Mouse (Mus musculus): ENCODE measurements around the gene Lin7c. TPM values are rescaled to one million over a fixed set of nuclear protein-coding genes. Genes with fewer than 3 reads are reported as not detected.

Lin7c gene
- polyA plus RNA-seq, 1 experiment from 2014 or later, result 126 TPM

DNA sequence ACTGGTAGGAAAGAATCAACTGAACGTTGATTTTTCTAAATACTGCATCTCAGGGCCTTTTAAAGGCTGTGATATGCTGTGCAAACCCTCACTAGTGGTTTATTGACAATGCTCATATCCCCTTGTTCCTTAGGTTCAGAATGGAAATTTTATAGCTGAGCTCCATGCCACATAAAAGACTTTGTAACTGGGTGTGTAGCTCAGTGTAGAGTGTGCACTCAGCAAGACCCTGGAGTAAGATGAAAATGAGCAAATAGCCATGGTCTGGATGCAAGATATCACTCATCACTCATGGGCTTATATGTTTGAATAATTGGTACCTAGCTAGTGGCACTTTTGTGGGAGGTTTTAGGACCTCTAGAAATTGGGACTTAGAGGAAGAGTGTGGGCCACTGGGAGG is 9.0 kb upstream of the Lin7c start:
- no peak overlapping the region for H3K27ac ChIP-seq (ENCODE audit: low read depth, low read length)
- 63% methylated on average over 1 of the region's 1 CpGs for WGBS
- no peak for ATAC-seq (replicated peaks; ENCODE audit: low FRiP score)
- no peaks in the 10 kb centered on the region for H3K9me3 ChIP-seq (ENCODE audit: control insufficient read depth, low read length)
- H3K36me3 ChIP-seq (ENCODE audit: control insufficient read depth, insufficient read depth, low read length), result no peaks in the 10 kb centered on the region
- H3K4me1 ChIP-seq (replicated peaks; ENCODE audit: control insufficient read depth, insufficient read depth, low read length), result no peaks in the 10 kb centered on the region
- H3K4me3 ChIP-seq (ENCODE audit: low read depth, low read length), result no peak overlapping the region
- no peaks in the 10 kb centered on the region for H3K27me3 ChIP-seq (ENCODE audit: control insufficient read depth, insufficient read depth, low read length)
- DNase-seq (ENCODE audit: low spot score), result no peak
- H3K4me2 ChIP-seq (ENCODE audit: low read depth, low read length, severe bottlenecking), result no peak overlapping the region
- no peak overlapping the region for H3K9ac ChIP-seq (ENCODE audit: low read length)

GRCm38 (mm10) chr2:109884106-109884505 is 6.5 kb upstream of the Lin7c start:
- Histone ChIP-seq H3K9ac (ENCODE audit: low read length) (no peak overlapping the region), H3K36me3 (ENCODE audit: control insufficient read depth, insufficient read depth, low read length) (no peaks in the 10 kb centered on the region), H3K27ac (ENCODE audit: low read depth, low read length) (no peak overlapping the region), H3K9me3 (ENCODE audit: control insufficient read depth, low read length) (no peaks in the 10 kb centered on the region), H3K4me1 (replicated peaks; ENCODE audit: control insufficient read depth, insufficient read depth, low read length) (no peaks in the 10 kb centered on the region), H3K4me2 (ENCODE audit: low read depth, low read length, severe bottlenecking) (no peak overlapping the region), H3K27me3 (ENCODE audit: control insufficient read depth, insufficient read depth, low read length) (no peaks in the 10 kb centered on the region), H3K4me3 (ENCODE audit: low read depth, low read length) (no peak overlapping the region)
- no peak for DNase-seq (ENCODE audit: low spot score)
- 79% methylated on average over 4 of the region's 4 CpGs for WGBS
- no peak for ATAC-seq (replicated peaks; ENCODE audit: low FRiP score)

DNA sequence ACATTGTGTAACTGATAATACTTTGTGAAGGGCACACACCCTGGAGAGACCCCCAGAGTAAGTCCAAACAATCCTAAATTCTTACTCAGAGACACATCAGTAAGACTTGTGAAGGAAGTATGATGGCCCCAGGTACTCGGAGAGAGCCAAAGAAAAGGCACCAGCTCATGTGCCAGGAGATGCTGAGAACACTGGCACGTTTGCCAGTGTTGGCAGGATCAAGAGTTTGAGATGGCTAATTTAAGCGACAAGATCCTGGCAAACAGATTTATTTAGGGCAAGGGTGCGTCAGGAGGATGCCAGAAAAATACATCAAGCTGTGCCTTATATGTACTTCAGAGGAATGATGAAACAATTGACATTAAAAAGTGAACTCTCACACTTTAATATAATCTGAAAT is 6.1 kb upstream of the Lin7c start:
- 73% methylated on average over 4 of the region's 4 CpGs for WGBS
- no peaks in the 10 kb centered on the region for H3K9me3 ChIP-seq (ENCODE audit: control insufficient read depth, low read length)
- H3K4me3 ChIP-seq (ENCODE audit: low read depth, low read length), result no peak overlapping the region
- no peaks in the 10 kb centered on the region for H3K4me1 ChIP-seq (replicated peaks; ENCODE audit: control insufficient read depth, insufficient read depth, low read length)
- no peak overlapping the region for H3K27ac ChIP-seq (ENCODE audit: low read depth, low read length)
- H3K36me3 ChIP-seq (ENCODE audit: control insufficient read depth, insufficient read depth, low read length), result no peaks in the 10 kb centered on the region
- DNase-seq (ENCODE audit: low spot score) (no peak), ATAC-seq (replicated peaks; ENCODE audit: low FRiP score) (no peak)
- no peak overlapping the region for H3K4me2 ChIP-seq (ENCODE audit: low read depth, low read length, severe bottlenecking)
- H3K9ac ChIP-seq (ENCODE audit: low read length), result no peak overlapping the region
- no peaks in the 10 kb centered on the region for H3K27me3 ChIP-seq (ENCODE audit: control insufficient read depth, insufficient read depth, low read length)

DNA sequence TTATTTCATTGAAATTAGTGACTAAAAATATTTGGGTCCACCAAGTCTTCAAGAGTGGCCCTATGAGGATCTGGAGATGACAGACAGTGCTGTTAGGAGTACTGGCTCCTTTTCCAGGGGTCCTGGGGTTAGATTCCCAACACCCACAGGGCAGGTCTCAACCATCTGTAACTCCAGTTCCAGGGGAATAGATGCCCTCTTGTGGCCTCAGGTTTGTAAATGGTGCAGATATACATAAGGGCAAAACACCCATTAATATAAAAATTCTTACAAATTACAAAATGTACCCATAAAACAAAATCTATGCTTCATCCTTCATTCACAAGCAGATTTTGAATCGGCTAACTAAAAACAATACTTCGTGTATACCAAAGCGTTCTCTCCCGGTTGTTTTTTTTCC is 585 bp upstream of the Lin7c start:
- H3K9ac ChIP-seq (ENCODE audit: low read length), result peak overlapping the region; percentile 95; the same call in 1 of the 2 replicates
- WGBS, result 40% methylated on average over 4 of the region's 4 CpGs

GRCm38 (mm10) chr2:109891031-109891430 is 378 bp downstream of the Lin7c start:
- Histone ChIP-seq H3K36me3 (ENCODE audit: control insufficient read depth, insufficient read depth, low read length) (peaks cover 8% of the 10 kb centered on the region; the same call in 1 of the 2 replicates), H3K27me3 (ENCODE audit: control insufficient read depth, insufficient read depth, low read length) (no peaks in the 10 kb centered on the region), H3K9ac (ENCODE audit: low read length) (peak overlapping the region; percentile 95), H3K27ac (ENCODE audit: low read depth, low read length) (peak overlapping the region; percentile 71), H3K4me3 (ENCODE audit: low read depth, low read length) (peak overlapping the region; percentile 95), H3K4me2 (ENCODE audit: low read depth, low read length, severe bottlenecking) (peak overlapping the region; percentile 89), H3K9me3 (ENCODE audit: control insufficient read depth, low read length) (no peaks in the 10 kb centered on the region), H3K4me1 (replicated peaks; ENCODE audit: control insufficient read depth, insufficient read depth, low read length) (peaks cover 5% of the 10 kb centered on the region; the same call in 1 of the 2 replicates)
- under 1% methylated on average over 34 of the region's 34 CpGs for WGBS
- DNase-seq (ENCODE audit: low spot score), result no peak
- peak; percentile 83 for ATAC-seq (replicated peaks; ENCODE audit: low FRiP score)

More for the DNA sequence above, 585 bp upstream of the Lin7c start:
- H3K27ac ChIP-seq (ENCODE audit: low read depth, low read length), result no peak overlapping the region
- H3K4me2 ChIP-seq (ENCODE audit: low read depth, low read length, severe bottlenecking), result peak overlapping the region; percentile 31; the same call in 1 of the 2 replicates
- H3K9me3 ChIP-seq (ENCODE audit: control insufficient read depth, low read length), result no peaks in the 10 kb centered on the region
- DNase-seq (ENCODE audit: low spot score) (no peak), ATAC-seq (replicated peaks; ENCODE audit: low FRiP score) (no peak)
- peak overlapping the region; percentile 95 for H3K4me3 ChIP-seq (ENCODE audit: low read depth, low read length)
- peaks cover 5% of the 10 kb centered on the region; the same call in 1 of the 2 replicates for H3K4me1 ChIP-seq (replicated peaks; ENCODE audit: control insufficient read depth, insufficient read depth, low read length)
- H3K27me3 ChIP-seq (ENCODE audit: control insufficient read depth, insufficient read depth, low read length), result no peaks in the 10 kb centered on the region
- H3K36me3 ChIP-seq (ENCODE audit: control insufficient read depth, insufficient read depth, low read length), result 0 out of 2 replicates have a peak, but pooled peaks cover 2% of the 10 kb centered on the region

DNA sequence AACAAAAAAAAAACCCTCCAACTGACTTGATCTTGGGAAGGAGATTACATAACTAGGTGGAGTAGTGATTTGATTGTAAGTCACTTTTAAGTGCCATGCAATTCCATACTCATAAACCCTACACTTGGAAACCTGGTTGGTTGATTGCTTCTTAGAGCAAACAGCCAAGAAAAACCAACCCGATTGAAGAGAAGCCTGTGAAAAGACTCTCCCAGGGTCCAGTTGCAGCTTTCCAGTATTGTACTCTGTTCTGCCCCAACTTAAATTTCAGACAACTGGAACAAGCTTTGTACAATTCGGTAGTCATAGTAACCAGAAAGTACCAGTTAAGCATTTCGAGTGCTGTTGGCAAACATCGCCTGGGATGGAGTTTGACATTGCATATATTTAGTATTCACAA is 818 bp downstream of the Lin7c start:
- peak overlapping the region; percentile 89 for H3K4me2 ChIP-seq (ENCODE audit: low read depth, low read length, severe bottlenecking)
- ATAC-seq (replicated peaks; ENCODE audit: low FRiP score) (no peak), DNase-seq (ENCODE audit: low spot score) (no peak)
- peak overlapping the region; percentile 95 for H3K9ac ChIP-seq (ENCODE audit: low read length)
- peaks cover 5% of the 10 kb centered on the region; the same call in 1 of the 2 replicates for H3K4me1 ChIP-seq (replicated peaks; ENCODE audit: control insufficient read depth, insufficient read depth, low read length)
- no peaks in the 10 kb centered on the region for H3K27me3 ChIP-seq (ENCODE audit: control insufficient read depth, insufficient read depth, low read length)
- H3K4me3 ChIP-seq (ENCODE audit: low read depth, low read length), result peak overlapping the region; percentile 95
- 29% methylated on average over 4 of the region's 4 CpGs for WGBS
- no peaks in the 10 kb centered on the region for H3K9me3 ChIP-seq (ENCODE audit: control insufficient read depth, low read length)
- peaks cover 8% of the 10 kb centered on the region; the same call in 1 of the 2 replicates for H3K36me3 ChIP-seq (ENCODE audit: control insufficient read depth, insufficient read depth, low read length)
- no peak overlapping the region; the same call in 1 of the 2 replicates for H3K27ac ChIP-seq (ENCODE audit: low read depth, low read length)

GRCm38 (mm10) chr2:109896311-109896710 is 5.7 kb downstream of the Lin7c start:
- ATAC-seq (replicated peaks; ENCODE audit: low FRiP score) (no peak), DNase-seq (ENCODE audit: low spot score) (no peak)
- no peak overlapping the region for H3K27ac ChIP-seq (ENCODE audit: low read depth, low read length)
- no peak overlapping the region for H3K4me3 ChIP-seq (ENCODE audit: low read depth, low read length)
- no peaks in the 10 kb centered on the region for H3K9me3 ChIP-seq (ENCODE audit: control insufficient read depth, low read length)
- H3K4me1 ChIP-seq (replicated peaks; ENCODE audit: control insufficient read depth, insufficient read depth, low read length), result peaks cover 5% of the 10 kb centered on the region; the same call in 1 of the 2 replicates
- H3K4me2 ChIP-seq (ENCODE audit: low read depth, low read length, severe bottlenecking), result no peak overlapping the region
- no peaks in the 10 kb centered on the region for H3K27me3 ChIP-seq (ENCODE audit: control insufficient read depth, insufficient read depth, low read length)
- WGBS, result 90% methylated on average over 7 of the region's 7 CpGs
- no peak overlapping the region for H3K9ac ChIP-seq (ENCODE audit: low read length)
- H3K36me3 ChIP-seq (ENCODE audit: control insufficient read depth, insufficient read depth, low read length), result peaks cover 12% of the 10 kb centered on the region; the same call in 1 of the 2 replicates

GRCm38 (mm10) chr2:109902869-109903268 is 12.2 kb downstream of the Lin7c start:
- Histone ChIP-seq H3K9ac (ENCODE audit: low read length) (no peak overlapping the region), H3K4me1 (replicated peaks; ENCODE audit: control insufficient read depth, insufficient read depth, low read length) (no peaks in the 10 kb centered on the region), H3K4me3 (ENCODE audit: low read depth, low read length) (no peak overlapping the region), H3K27ac (ENCODE audit: low read depth, low read length) (no peak overlapping the region), H3K4me2 (ENCODE audit: low read depth, low read length, severe bottlenecking) (no peak overlapping the region), H3K36me3 (ENCODE audit: control insufficient read depth, insufficient read depth, low read length) (peaks cover 2% of the 10 kb centered on the region; the same call in 1 of the 2 replicates), H3K9me3 (ENCODE audit: control insufficient read depth, low read length) (no peaks in the 10 kb centered on the region), H3K27me3 (ENCODE audit: control insufficient read depth, insufficient read depth, low read length) (no peaks in the 10 kb centered on the region)
- DNase-seq (ENCODE audit: low spot score) (no peak), ATAC-seq (replicated peaks; ENCODE audit: low FRiP score) (no peak)
- WGBS, result 80% methylated on average over 7 of the region's 7 CpGs

DNA sequence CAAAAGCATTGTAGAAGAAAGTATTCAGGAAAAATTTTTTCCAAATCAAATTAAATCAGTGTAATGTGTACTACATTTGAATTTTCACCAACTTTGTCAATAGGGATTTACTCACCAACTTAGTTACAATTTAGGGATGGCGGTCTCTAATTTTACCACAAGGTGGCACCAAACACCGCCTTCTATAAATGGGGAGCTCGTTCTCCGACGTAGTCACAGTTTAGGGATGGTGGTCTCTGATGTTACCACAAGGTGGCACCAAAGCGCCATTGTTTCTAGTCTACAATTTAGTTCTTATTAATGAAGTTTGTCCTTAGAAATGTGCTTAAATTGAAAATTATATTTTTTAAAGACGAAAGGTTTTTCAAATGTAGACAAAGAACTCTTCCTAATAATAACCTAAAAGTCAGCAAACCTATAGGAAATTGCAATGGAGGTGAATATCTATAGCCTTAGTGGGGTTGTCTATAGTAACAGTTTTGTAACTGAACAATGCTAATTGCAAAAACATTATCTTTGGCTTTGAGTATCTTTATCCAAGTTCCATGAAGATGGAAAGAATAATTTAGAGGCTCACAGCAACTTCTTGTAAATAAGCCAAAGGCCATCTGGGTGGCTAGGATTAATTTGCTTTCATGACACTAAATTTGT is 13.6 kb downstream of the Lin7c start:
- H3K27ac ChIP-seq (ENCODE audit: low read depth, low read length), result no peak overlapping the region
- no peaks in the 10 kb centered on the region for H3K9me3 ChIP-seq (ENCODE audit: control insufficient read depth, low read length)
- ATAC-seq (replicated peaks; ENCODE audit: low FRiP score), result peak; percentile 73
- WGBS, result under 1% methylated on average over 7 of the region's 7 CpGs
- H3K4me1 ChIP-seq (replicated peaks; ENCODE audit: control insufficient read depth, insufficient read depth, low read length), result no peaks in the 10 kb centered on the region
- no peak overlapping the region for H3K4me2 ChIP-seq (ENCODE audit: low read depth, low read length, severe bottlenecking)
- no peak overlapping the region for H3K9ac ChIP-seq (ENCODE audit: low read length)
- peak; percentile 87 for DNase-seq (ENCODE audit: low spot score)
- no peaks in the 10 kb centered on the region for H3K27me3 ChIP-seq (ENCODE audit: control insufficient read depth, insufficient read depth, low read length)
- H3K36me3 ChIP-seq (ENCODE audit: control insufficient read depth, insufficient read depth, low read length), result peaks cover 2% of the 10 kb centered on the region; the same call in 1 of the 2 replicates
- H3K4me3 ChIP-seq (ENCODE audit: low read depth, low read length), result no peak overlapping the region
